Mouse (Mus musculus) kidney, postnatal 10 days (tissue): ENCODE results near the gene Pls1.
A peak's percentile ranks its signal among the peaks of the same experiment; 100 is the strongest.

Experiments
- DNase-seq: peaks from one replicate; pipeline ENCODE4 v3.0.0; 2021; ENCODE audit warnings: mixed read lengths

Pls1 gene

GRCm38 (mm10) chr9:95801610-95802451 lies 43.3 kb downstream of the Pls1 start:
- DNase-seq: no peak

DNA sequence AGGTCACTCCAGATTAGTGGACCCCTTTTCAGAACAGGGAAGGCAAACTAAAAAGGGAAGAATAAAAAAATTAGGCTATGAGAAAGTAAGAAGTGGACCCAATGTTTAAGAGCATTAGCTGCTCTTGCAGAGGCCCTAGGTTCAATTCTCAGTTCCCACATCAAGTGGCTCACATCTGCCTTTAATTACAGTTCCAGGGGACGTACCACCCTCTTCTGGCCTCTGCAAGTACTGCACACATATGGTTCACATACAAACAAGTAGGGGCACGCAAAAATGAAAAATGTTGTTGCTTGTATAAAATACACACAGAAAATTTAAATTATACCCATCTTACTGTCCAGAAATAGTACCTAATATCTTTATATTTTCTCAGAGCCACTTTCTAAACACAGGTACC lies 48.8 kb downstream of the Pls1 start:
- no peak for DNase-seq

DNA sequence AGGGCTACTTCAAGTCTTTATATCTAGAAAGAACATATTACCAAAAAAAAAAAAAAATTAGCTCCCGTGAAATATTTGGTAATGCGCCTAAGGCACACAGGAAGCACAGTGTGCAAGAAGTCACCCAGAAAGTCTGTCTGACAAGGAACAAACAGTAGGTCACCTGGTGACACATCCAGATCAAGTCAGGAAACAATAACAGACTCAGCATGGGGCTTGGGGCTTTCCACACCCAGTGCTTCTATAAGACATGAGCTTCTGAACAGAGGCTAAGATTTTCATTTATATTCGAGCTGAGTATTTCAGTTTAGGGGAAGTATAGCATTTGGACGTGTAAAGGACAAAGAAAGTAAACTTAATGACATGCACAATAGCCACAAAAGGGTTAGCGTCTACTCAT lies 49.3 kb downstream of the Pls1 start:
- no peak for DNase-seq

DNA sequence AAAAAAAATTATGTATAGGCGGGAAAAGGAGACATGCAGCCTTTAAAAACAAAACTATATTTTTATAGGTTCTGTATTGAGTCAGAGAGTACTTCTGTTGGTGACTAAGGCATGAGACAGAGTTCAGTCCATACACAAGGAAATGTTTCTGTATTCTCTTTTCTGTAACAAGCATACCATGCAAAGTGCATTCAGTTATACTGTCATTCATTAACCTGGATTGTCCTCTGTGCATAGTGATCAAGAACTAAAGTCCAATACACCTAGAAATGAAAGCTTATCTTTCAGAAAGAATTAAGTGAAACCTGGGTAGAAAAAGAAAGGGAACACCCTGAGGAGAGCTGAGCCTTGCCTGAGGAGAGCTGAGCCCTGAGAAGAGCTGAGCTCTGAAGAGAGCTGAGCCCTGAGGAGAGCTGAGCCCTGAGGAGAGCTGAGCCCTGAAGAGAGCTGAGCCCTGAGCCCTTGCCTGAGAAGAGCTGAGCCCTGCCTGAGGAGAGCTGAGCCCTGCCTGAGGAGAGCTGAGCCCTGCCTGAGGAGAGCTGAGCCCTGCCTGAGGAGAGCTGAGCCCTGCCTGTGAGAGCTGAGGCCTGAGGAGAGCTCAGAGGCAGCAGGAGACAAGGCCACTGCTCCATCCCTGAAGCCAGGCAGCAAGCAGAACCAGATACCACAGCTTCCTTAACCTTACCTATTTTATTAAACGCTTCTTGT lies 49.9 kb downstream of the Pls1 start:
- DNase-seq: no peak

DNA sequence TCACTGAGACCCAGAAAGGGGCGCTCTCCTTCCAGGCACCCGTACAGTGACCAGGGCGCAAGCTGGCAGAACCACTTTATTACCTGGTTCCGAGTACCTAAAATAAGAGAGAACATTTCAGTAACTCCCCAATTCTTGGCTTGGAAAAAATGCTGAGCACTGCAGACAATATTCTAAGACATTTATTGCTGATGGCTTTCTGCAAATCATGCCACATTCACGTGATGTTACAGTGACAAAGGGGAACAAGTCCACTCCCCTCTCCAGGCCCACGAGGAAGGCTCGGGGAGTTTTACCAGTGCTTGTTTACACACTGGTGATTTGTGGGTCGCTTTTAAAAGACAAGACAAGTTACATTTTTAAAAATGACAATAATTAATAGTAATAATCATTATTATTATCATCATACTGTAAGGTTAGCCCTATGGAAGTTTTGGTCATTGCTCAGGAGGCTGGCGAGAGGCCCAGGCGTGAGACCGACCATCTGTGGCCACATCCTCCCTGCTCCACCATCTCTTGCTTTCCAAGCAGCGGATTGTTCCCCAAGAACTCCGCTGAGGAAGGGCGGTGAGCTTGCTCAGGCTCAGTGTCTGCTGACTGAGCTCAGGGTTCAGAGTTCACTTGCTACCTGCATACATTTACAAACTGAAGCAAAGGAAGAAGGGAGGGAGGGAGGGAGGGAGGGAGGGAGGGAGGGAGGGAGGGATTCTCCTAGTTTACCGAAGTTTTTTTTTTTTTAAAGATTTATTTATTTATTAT lies 50.9 kb downstream of the Pls1 start:
- peak; percentile 71 for DNase-seq

GRCm38 (mm10) chr9:95784888-95785511 lies 60.1 kb downstream of the Pls1 start:
- DNase-seq: no peak

- DNase-seq: no peak
Measured at GRCm38 (mm10) chr9:95783646-95784293, 61.3 kb downstream of the Pls1 start.

- DNase-seq: no peak
Measured at GRCm38 (mm10) chr9:95771671-95772070, 73.4 kb downstream of the Pls1 start.

GRCm38 (mm10) chr9:95763218-95763617 lies 81.9 kb downstream of the Pls1 start:
- no peak for DNase-seq

GRCm38 (mm10) chr9:95762228-95762627 lies 82.9 kb downstream of the Pls1 start:
- no peak for DNase-seq

GRCm38 (mm10) chr9:95761381-95761780 lies 83.7 kb downstream of the Pls1 start:
- peak; percentile 24 for DNase-seq

DNA sequence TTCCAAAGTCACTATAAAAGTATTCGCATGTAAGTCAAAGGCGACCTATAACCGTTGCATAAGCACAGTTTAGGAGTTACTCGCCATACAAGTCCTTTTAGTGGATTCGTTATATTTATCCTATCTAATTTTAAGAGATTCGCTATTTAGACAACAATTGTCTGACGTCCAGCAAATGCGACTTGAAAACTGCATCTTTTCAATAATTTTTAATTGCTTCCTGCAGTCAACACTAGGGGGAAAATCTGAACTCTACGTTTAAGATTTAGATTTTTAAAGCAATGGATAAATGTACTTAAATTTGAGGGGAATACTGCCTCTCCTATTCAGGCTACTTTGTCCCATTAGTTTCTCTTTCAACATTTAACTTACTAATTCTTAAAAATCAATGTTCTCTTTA lies 94.4 kb downstream of the Pls1 start:
- DNase-seq: no peak

GRCm38 (mm10) chr9:95750037-95750511 lies 95.0 kb downstream of the Pls1 start, which contains the start of gene Trpc1:
TSS of gene Trpc1 (minus strand) at chr9:95750375.
- peak; percentile 90 for DNase-seq

GRCm38 (mm10) chr9:95749461-95749928 lies 95.6 kb downstream of the Pls1 start:
- DNase-seq: peak; percentile 29

GRCm38 (mm10) chr9:95747298-95747697 lies 97.8 kb downstream of the Pls1 start:
- DNase-seq: no peak

- peak; percentile 15 for DNase-seq
Measured at GRCm38 (mm10) chr9:95744845-95745613, 100.1 kb downstream of the Pls1 start.

DNA sequence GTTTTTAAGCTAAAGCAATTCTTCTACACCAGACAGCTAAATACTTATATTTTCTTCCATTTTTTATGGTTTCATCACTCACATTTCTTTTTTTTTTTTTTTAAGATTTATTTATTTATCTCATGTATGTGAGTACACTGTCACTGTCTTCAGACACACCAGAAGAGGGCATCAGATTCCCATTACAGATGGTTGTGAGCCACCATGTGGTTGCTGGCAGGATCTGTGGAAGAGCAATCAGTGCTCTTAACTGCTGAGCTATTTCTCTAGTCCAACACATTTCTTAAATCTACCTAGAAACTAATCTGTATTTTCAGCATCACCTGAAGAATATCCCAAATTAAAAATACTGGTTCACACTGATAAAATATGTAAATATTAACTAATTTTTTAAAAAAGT lies 108.9 kb downstream of the Pls1 start:
- DNase-seq: no peak

DNA sequence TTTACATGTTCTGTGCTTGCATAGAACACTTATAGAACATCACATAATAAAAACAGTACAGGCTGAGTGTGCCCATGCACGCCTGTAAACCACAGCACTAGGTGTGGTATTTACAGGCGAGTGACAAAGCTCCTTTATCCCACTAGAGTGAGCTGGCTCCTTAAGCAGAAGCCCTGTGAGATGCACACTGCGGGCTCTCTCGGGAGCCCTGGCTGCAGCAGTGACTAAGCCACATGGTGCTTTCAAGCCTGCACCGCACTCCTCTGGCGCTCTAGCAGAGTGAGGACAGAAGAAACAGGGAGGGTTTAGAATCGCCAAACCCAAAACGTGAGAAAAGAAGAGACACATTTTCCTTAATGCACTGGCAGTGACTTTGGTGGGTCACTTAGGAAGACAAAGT lies 132.5 kb downstream of the Pls1 start:
- no peak for DNase-seq

DNA sequence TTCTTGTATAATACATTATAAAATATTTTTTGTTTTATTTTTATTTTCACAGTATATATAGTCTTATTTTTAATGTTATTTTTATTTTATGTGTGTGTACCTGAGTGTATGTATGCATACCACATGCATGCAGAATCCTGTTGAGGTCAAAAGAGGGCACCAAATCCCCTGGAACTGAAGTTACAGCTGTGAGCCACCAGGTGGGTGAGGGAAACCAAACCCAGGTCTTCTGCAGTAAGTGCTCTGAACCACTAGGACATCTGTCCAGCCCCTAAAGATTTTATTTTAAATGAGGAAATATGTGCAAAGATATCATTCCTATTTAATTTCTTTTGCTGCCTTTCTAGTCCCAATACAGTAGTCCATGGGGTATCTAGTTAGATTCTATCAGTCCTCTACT lies 136.2 kb downstream of the Pls1 start:
- no peak for DNase-seq

GRCm38 (mm10) chr9:95705371-95705770 lies 139.7 kb downstream of the Pls1 start:
- no peak for DNase-seq

DNA sequence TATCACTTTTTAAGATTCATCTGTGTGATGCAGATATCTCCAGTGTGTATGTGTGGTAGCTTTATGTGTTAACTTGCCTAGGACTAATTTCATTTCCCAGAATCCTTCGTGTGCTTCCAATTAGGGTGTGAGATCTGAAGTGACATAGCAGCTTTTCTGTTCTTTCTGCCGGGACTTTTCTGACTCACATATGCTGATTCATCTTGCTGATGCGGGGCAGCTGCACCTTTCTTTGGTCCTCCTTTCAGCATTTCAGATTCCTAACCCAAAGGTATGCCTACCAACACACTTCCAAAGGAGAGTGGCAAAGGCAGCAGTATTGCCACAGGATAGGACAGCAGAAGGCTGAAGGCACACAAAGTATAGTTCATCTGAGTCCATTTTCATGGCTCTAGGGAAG lies 141.0 kb downstream of the Pls1 start:
- DNase-seq: no peak
